Mouse (Mus musculus): ENCODE results near the gene Crcp.

The Crcp gene

DNA sequence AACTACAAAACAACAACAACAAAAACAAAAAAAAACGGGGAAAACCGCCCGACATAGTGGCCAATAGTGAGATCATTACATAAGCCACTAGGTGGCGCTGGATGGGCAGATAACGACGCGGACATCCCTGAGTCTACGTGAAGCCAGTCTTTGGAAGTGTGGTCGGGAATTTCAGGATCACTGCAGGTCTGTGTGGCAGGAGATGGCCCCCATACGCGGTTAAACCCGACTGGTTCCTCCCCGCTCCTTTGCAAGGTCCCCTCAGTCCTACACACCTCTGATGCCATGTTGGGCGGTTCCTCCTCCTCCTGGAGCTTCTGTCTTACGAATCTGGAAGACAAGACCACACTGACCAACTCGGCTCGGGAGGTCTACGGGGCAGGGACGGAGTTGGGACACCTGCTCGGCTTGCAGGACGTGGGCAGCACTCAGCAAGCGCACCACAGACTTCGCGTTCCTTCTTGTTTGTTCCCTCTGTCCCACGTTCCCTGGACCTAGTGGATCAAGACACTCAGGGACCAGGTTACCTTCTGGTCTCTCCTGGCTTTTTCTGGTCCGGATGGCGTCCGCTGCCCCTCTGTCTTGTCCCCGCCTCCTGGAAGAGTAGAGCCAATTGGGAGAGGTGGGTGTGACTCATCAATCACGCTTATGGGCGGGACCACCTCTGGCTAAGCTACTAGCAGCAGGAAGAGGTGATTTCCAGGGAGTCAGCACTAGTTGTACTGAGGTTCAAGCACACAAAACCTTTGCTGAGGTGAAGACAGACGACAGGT is 5.1 kb upstream of the Crcp start:
- peak; percentile 82 for DNase-seq (ENCODE audit: low spot score)

DNA sequence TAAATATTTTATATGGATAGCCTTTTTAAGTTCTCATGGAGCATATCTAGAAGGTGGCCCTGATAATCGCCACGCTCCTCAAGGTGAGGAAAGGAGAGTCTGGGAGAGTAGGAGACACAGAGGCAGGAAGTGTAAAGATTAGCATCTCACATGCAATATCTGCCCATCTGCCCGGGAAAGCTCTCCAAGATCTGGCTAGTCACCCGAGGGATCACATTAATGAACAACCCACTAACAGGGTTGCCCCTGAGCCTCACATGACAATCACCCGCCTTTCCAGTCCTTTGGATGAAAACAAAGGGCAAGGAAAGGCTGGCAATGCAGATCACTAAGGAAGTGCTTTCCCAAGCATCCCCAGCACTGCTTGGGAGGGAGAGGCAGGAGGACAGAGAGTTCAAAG is 2.0 kb upstream of the Crcp start:
- no peak for DNase-seq (ENCODE audit: low spot score)

DNA sequence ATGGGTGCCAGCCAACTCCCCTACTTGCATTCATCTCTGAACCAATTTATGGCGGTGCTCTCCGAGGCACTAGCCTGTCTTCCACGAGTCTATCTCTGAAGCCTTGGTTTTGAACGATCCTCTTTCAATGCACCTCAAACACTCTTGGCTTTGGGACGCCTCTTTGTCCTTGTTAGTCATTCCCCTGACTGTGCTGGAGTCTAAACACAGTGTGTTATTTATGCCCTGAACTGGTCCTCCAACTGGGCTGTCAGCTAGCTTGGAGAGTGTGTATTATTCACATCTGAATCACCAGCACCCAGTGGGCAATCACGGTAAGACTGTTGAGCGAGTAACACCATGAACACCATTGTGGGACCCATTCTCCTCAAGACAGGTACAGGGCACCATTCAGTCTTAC is 1.4 kb upstream of the Crcp start:
- no peak for DNase-seq (ENCODE audit: low spot score)

DNA sequence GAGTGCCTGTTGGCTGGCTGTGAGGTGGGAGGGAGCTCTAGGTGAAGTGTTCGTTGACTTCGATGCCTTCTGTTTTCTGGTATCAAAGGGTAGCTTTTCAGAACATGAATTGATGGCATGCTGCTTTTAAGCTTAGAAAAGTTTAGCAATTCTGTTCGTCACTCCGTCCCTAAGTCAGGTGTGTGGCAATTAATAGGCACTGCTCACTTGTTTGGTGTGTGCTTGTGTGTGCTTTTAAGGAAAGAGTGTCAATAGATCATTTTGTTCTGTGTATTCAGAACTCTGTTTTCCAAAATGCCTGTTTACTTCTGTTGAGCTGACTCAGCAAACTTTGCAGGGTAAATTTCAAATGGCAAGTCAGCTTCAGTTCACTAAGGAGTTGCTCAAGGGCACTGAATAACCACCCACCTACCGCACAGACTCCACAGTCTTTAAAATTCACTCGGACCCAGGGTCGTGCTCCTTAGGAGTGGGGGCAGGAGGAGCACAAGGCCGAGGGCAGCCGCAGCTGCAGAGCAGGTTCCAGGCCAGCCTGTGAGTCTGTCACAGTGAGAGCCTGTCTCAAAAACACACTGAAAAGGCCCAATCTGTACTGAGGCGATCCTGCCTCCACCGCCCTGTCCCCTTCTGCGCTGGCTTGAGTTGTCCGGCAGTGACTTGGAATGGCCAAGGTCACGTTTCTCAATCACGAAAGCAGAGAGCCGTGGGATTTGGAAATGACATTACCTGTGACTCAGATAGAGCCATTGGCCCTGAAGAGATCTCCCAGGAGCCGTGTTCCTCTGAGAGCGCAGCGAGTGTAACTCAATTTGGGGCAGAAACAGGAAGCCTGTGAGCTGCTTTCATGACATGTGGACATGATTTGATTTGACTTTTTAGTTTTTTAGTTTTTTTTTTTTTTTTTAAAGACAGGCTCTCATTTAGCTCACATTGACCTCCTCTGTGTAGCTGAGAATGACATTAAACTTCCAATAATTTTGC is 2.6 kb downstream of the Crcp start:
- no peak for DNase-seq (ENCODE audit: low spot score)

DNA sequence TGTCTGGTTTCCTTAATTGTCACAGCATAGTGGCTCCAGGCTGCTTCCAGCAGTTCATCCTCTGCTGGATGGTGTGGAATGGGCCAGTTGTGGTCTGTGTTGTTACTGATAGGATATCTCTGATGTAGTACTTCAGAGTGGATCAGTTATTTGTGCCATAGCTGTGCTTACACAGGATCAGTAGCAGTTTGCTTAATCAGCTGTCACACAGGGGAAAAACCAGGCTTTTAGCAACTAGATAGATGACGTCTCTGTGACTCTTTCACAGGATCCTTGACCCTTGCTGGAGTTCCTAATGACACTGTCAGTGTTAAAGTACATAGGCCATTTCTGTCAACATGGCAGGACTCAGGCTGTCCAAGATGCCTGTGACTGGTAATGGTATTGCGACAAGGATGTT is 4.8 kb downstream of the Crcp start:
- DNase-seq (ENCODE audit: low spot score) = no peak

DNA sequence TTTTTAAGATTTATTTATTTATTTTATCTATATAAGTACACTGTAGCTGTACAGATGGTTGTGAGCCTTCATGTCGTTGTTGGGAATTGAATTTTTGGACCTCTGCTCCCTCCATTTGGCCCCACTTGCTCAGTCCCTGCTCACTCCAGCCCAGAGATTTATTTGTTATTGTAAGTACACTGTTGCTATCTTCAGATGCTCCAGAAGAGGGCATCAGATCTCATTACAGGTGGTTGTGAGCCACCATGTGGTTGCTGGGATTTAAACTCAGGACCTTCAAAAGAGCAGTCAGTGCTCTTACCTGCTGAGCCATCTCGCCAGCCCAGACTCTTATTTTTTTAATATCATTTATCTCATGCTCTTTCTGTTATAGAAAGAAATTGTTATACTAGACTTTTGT is 7.2 kb downstream of the Crcp start:
- peak; percentile 25 for DNase-seq (ENCODE audit: low spot score)

DNA sequence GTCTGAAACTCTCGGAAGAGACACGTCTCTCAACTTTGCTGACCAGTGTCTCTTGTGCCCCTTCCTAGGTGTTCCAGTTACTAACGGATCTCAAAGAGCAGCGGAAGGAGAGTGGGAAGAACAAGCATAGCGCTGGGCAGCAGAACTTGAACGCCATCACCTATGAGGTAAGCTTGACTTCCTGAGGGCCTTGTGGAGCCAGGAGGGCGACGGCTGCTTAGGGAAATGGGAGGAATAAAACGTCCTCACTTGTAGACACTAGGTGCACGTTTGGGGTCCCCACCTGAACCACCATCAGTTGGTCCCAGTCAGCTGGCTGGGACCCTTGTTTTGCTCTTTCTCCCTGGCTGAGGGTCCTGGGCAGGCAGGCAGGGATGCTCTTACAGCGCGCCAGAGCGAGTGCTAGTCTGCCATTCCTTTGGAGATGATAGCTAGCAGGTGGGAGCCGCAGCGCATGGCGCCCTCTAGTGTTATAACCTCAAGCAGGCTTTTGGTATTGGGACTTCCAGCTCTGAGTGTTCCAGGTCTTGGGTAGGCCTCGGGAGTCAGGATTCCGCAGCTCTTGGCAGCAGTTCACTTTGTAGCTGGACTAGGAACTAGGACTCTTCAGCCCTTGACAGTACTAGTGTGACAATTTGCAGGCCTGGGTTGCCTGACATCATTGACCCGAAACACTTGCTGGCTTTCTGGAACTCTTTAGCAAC is 8.8 kb downstream of the Crcp start:
- peak; percentile 32 for DNase-seq (ENCODE audit: low spot score)

DNA sequence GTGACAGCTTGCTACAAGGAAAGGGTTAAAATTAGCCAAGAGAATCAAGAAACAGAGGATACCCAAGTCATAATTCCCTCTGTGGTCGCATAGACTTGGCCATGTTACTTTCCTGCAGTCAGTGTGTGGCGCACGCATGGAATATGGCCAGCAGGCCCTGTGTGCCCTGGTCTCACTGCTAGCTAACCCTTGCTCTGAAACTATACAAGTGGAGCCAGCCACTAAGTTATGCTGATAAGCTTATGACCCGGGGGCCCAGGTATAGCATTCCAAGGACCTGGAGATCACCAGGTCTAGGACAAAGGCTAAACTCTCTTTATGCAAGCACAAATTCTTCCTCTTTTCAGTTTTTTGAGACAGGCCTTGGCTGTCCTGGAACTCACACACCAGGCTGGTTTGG is 11.7 kb downstream of the Crcp start:
- DNase-seq (ENCODE audit: low spot score) = no peak

DNA sequence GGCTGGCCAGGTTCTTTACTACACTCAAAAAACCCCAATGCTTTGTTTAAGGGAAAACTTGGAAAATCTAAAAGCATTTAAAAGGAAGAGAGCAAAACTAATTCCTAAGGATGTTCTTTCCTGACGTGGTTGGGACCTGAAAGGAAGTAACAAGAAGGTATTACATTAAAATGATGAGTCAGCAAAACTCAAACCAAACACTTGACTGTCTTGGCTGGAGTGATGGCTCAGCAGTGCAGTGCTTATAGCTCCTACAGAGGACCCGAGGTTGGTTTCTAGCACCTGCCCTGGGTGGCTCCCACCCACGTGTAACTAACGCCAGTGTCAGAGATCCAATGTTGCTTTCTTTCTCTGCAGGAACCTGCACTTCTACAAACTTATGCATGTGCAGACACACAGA is 12.2 kb downstream of the Crcp start:
- DNase-seq (ENCODE audit: low spot score) = no peak

DNA sequence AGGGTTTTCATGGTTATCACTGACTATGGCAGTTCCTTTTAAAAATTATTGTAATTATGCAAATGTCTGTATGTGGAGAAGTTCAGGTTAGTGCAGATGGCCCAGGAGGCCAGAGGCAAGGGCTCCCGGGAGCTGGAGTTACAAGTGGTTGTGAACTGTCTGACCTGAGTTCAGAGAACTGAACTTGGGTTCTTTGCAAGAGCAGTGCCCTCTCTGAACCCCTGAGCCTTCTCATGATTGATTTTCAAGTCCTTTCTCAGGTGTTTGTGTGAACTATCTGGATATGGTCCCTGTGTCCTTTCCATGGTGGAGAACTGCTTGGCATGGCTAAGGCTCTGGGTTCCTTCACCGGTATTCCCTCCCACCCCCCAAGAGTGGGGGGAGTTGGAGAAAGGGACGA is 14.7 kb downstream of the Crcp start:
- no peak for DNase-seq (ENCODE audit: low spot score)

DNA sequence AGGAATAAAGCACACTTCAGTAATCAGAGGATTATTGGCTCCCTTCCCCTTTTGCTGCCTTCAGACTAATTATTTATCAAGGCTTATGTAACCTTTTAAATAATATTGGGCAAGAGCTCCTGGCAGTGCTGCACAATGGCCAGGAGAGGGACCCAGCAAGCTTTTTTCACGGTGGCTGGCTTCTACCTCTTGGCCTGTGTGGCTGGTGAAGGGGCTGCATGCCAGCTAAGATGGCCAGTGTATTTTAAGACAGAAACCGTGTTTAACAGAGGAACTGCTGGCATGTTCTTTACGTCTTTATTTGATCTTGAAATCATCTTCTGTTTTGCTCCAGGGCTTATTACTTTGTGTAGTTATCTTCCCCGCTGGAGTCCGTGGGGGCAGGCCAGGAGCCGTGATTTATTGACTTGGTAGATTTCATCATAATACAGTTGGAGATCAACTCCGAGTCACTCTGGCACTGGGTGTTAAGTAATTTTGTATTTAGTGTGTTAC is 15.2 kb downstream of the Crcp start:
- DNase-seq (ENCODE audit: low spot score) = no peak

DNA sequence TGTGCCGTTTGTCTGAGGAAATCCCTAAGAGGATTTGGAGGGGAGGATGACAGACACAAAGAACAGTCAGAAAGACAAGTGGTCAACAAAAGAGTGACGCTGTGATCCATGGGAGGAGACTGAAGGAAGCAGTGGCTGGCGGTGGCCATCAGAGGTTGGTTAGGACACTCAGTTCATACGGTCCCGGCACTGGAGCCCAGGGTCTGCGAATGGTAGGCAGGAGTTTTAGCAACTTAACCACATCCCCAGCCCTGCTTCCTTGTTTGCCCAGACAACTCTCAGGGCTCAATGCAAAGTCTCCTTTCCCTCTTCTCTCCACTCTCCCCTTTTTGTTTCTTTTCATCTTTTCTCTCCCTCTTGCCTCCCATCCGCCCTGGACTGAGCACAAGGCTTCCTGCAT is 17.0 kb downstream of the Crcp start:
- DNase-seq (ENCODE audit: low spot score) = no peak

DNA sequence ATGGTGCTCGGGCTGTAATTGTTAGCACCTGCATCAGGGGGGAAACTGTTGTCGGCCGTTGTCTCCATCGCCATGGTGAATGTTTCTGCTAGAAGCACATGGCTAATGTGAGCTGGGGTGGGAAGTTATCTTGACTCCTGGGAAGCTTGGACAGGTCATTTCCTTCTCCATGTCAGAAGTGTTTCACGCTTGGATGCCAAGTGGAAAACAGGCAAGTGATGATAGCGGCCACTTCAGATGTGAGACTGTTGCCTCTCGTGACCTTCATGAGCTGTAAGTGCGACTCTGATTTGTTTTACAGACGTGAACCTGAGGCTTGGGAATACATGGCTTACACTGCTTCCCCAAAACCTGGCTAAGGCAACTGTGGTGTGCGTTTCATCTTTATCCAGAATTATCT is 17.5 kb downstream of the Crcp start:
- no peak for DNase-seq (ENCODE audit: low spot score)

DNA sequence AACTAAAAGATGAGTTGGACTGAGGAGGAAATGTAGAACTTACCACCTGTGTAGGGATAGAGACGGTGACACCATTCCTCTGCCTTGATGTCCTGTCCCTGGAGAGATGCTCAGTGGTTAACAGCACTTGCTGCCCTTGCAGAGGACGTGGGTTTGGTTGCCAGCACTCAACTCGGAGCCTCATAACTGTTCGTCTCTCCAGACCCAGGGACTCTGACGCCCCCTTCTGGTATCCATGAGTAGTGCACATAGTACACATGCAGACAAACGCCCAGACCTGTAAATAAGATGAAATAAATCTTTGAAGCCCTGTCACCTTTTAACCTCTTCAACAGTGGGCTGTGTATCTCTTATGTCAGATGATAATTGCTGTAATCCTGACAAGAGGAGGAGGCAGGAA is 17.9 kb downstream of the Crcp start:
- DNase-seq (ENCODE audit: low spot score) = no peak

DNA sequence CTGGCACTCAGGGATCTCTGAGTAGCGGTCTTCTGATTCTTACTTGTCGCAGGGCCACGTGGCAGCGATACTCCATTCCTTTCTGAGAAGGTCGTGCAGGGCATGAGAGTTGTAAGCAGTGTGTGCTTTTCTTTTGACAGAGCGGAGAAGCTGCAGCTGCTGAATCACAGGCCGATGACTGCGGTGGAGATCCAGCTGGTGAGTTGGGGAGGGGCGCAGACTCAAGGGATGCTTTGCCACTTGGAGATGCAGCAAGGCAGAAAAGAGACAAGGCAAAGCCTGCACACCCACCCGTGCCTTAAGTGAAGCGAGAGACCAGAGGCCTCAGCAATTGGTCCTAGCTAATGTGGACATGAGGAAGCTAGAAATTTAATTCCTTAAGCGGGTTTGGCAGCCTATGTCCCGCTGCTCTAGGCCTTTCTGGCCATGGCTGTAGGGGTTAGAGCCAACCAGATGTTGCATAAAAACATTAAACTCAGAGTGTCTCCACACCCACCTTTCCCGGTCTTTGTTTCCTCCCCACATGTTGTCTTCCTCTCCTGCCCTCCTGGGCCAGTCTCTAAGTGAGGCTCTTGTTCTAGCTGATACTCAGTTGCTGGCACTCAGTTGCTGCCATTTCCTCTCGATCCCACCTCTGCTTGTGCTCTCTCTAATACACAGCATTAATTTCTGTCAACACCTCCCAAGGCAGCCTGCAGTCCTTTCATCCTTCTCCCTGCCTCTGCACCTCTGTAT is 19.9 kb downstream of the Crcp start:
- DNase-seq (ENCODE audit: low spot score) = no peak

DNA sequence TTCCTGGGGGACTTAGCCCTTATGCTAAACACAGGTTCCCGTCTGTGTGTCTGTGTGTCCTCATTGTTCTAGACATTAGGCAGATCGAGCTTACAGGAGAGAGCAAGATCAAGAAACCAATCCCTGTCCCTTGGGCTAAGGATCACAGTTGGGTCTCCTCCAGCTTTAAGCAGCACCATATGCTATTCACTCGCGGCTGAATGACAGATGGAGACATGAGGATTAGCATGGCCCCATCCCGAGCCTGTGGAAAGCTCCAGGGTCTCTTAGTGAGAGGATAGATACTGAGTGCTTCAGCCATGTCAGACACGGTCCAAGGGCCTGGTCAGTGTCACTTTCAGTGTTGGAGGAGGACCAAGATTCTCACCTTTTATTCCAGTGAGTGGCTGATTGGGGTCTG is 21.3 kb downstream of the Crcp start:
- no peak for DNase-seq (ENCODE audit: low spot score)

DNA sequence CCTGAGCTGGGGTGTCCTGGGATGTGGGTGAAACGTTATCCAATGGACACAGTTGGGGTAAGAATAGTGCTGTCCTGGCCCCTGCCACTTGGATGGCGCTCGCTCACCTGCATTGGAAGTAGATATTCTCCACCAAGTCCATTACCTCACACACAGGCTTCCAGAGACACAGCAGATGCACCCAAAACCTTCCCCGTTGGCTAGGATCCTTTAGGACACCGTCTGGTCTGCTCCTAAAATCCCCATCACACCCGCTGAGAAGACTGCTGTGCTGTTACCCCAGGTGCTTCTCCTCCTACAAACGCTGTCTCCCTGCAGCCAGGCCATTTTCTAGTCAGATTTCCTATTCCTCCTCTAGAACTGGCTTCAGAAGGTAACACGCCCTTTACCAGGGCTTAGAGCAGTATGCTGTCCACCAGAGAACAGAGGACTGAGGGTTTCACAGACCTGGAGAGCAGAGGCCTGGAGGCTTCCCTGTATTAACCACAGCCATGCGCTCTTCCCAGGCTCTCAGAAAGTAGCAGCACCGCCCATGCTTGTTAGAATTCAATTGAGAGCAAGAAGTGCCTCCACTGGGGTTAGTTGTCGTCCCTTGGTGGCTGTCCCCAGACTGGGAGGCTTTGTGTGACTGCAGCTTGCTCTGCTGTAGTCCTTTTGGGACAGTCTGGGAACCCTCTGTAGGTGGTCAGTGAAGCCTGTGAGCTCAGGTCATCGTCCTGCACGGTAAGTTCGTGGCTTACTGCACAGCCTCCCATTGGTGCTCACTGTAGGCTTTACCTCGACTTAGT is 22.2 kb downstream of the Crcp start:
- DNase-seq (ENCODE audit: low spot score) = no peak

DNA sequence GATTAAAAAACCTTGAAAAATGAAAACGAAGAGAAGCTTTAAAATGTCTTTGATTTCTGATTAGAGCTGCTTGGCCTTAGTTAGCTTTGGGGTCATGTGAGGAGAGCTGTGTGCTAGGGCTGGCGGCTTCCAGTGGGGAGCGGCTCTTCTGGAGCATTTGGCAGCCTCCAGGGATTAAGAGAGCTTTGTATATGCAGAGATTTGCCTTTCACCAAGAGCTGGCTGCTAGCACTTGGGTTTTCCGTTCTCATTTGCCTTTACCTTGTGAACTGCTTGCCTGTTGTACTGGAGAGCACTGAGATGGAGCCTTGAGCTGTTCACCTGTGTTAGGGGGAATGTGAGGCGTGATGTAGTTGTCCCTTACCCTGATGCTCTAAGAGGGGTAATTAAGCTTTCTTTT is 23.4 kb downstream of the Crcp start:
- no peak for DNase-seq (ENCODE audit: low spot score)

DNA sequence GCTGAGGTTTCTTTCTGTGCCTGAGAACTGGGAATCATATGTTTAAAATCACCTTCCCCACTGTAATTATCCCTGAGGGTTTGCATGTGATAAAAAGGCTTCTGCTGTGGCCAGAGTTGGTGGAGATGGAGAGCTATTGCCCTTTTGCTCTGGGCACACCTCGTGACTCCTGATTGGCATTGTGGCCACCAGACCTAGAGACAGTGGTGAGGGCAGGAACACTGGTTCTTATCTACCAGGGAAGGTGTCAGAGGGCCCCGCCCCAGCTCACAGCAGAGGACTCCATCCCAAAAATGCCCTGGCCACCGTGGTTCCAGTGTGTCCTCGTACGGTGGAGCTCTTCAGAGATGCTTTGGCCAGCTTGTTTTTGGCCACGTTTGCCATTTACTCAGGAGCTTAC is 23.9 kb downstream of the Crcp start:
- DNase-seq (ENCODE audit: low spot score) = no peak

DNA sequence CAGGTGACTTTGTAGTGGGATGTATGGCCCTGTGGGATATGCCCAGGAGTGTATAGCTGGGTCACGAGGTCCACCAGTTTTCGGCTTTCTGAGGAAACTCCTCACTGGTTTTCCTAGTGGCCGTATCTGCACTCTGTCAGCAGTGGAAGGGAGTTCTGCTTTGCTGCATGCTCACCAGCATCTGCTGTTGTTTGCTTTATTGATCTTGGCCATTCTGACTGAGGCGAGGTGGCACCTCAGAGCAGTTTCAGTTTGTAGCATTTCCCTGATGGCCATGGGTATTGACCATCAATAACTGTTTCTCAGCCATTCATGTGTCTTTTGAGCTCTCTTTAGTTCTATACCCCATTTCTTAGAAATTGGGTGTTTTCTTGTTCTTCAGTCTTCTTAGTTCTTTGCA is 26.6 kb downstream of the Crcp start:
- no peak for DNase-seq (ENCODE audit: low spot score)

DNA sequence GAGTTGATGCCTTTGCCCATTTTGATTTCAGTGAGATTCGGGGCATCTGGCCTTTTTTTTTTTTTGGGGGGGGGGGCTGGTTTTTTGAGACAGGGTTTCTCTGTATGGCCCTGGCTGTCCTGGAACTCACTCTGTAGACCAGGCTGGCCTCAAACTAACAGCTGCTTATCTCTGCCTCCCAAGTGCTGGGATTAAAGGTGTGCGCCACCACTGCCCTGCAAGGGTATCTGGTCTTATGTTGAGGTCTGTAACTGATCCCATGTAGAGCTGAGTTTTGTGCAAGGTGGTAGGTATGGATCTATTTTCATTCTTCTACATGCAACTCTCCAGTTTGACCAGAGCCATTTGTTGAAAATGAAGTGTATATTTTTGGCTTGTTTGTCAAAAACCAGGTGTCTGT is 27.2 kb downstream of the Crcp start:
- DNase-seq (ENCODE audit: low spot score) = no peak

Measured in T-cell, adult 2 months (primary cell).